8 mouse cellular contexts compared by ENCODE assay signal in genomic region chr14:118938551-118938950, GRCm38 (mm10). TPM values are rescaled to one million over a fixed set of nuclear protein-coding genes. Genes with fewer than 3 reads are reported as not detected.
DNase-seq lines count a peak whose midpoint lies in the region; ATAC-seq lines count a peak whose summit lies in the region.

No protein-coding gene starts in this region.

- H3K27me3 ChIP-seq in heart, embryonic 16.5 days (ENCODE audit: control insufficient read depth, insufficient read depth, low read length), result no peaks in the 10 kb centered on the region
- no peaks in the 10 kb centered on the region for H3K27me3 ChIP-seq in liver, embryonic 11.5 days (replicated peaks; ENCODE audit: control insufficient read depth, insufficient read depth, low read length)
- no peaks in the 10 kb centered on the region for H3K27me3 ChIP-seq in neural tube, embryonic 13.5 days

- no peaks in the 10 kb centered on the region for H3K9me3 ChIP-seq in heart, embryonic 16.5 days (replicated peaks; ENCODE audit: control insufficient read depth, low read length)
- H3K9me3 ChIP-seq in liver, embryonic 11.5 days (ENCODE audit: control insufficient read depth, low read length), result no peaks in the 10 kb centered on the region
- H3K9me3 ChIP-seq in neural tube, embryonic 13.5 days, result no peaks in the 10 kb centered on the region

- peak overlapping the region; percentile 59 for H3K4me2 ChIP-seq in heart, embryonic 16.5 days (ENCODE audit: low read depth, low read length)
- peak overlapping the region; percentile 74 for H3K4me2 ChIP-seq in liver, embryonic 11.5 days
- H3K4me2 ChIP-seq in neural tube, embryonic 13.5 days, result peak overlapping the region; percentile 66

- peak overlapping the region; percentile 97 for H3K27ac ChIP-seq in heart, embryonic 16.5 days (ENCODE audit: low read length)
- peak overlapping the region; percentile 81; the same call in 1 of the 2 replicates for H3K27ac ChIP-seq in liver, embryonic 11.5 days (ENCODE audit: low read depth, low read length)
- H3K27ac ChIP-seq in neural tube, embryonic 13.5 days (replicated peaks), result peak overlapping the region; percentile 87; the same call in 1 of the 2 replicates

- 1% methylated on average over 7 of the region's 7 CpGs for WGBS in heart, embryonic 16.5 days
- WGBS in liver, embryonic 11.5 days, result 4% methylated on average over 7 of the region's 7 CpGs
- WGBS in neural tube, embryonic 13.5 days, result 1% methylated on average over 7 of the region's 7 CpGs

- peak overlapping the region; percentile 100 for H3K9ac ChIP-seq in heart, embryonic 16.5 days (ENCODE audit: low read length)
- peak overlapping the region; percentile 85 for H3K9ac ChIP-seq in liver, embryonic 11.5 days (ENCODE audit: low read depth, low read length)
- H3K9ac ChIP-seq in neural tube, embryonic 13.5 days, result peak overlapping the region; percentile 98

- peak overlapping the region; percentile 99 for H3K4me3 ChIP-seq in heart, embryonic 16.5 days (ENCODE audit: low read length)
- peak overlapping the region; percentile 83 for H3K4me3 ChIP-seq in liver, embryonic 11.5 days (ENCODE audit: low read depth, low read length)
- H3K4me3 ChIP-seq in neural tube, embryonic 13.5 days, result peak overlapping the region; percentile 98

- H3K36me3 ChIP-seq in heart, embryonic 16.5 days (ENCODE audit: control insufficient read depth, insufficient read depth), result no peaks in the 10 kb centered on the region
- H3K36me3 ChIP-seq in liver, embryonic 11.5 days (ENCODE audit: control insufficient read depth, insufficient read depth, low read length), result no peaks in the 10 kb centered on the region
- H3K36me3 ChIP-seq in neural tube, embryonic 13.5 days, result no peaks in the 10 kb centered on the region

- H3K4me1 ChIP-seq in heart, embryonic 16.5 days (ENCODE audit: control insufficient read depth, insufficient read depth, low read length), result peaks cover 22% of the 10 kb centered on the region
- peaks cover 23% of the 10 kb centered on the region for H3K4me1 ChIP-seq in liver, embryonic 11.5 days (replicated peaks; ENCODE audit: control insufficient read depth, insufficient read depth, low read length)
- peaks cover 31% of the 10 kb centered on the region for H3K4me1 ChIP-seq in neural tube, embryonic 13.5 days (replicated peaks)

- no peak for ATAC-seq in heart, embryonic 16.5 days (replicated peaks; ENCODE audit: extremely low read depth, insufficient read depth, low FRiP score)
- no peak for ATAC-seq in liver, embryonic 11.5 days (replicated peaks; ENCODE audit: low FRiP score)
- ATAC-seq in neural tube, embryonic 13.5 days (ENCODE audit: low read depth), result no peak
- ATAC-seq in frontal cortex, adult (ENCODE audit: low TSS enrichment), result no peak

- DNase-seq in gastrocnemius, adult 18-20 months (ENCODE audit: low spot score), result peak; percentile 30
- no peak for DNase-seq in gastrocnemius, adult 8-10 months (ENCODE audit: low spot score in 2 of 2)
- peak; percentile 24 for DNase-seq in c-Kit-positive CD71-positive TER-119-positive erythroid progenitor cells, embryonic 14.5 days (ENCODE audit: low spot score)
- DNase-seq in liver, embryonic 11.5 days (ENCODE audit: low spot score), result no peak
- no peak for DNase-seq in gastrocnemius, postnatal 14 days

- intact Hi-C loops in gastrocnemius, postnatal 14 days (cut with DNase I; ENCODE audit: low total_unique reads), result no loop called here

RNA-seq across cellular contexts. Expression of gene Dnajc3, which starts 0.8 kb away (rescaled TPM):
- total RNA-seq in gastrocnemius, adult 18-20 months (2021), result 10 to 100 TPM; 17.7 to 23.0 TPM
- 10 to 100 TPM; 15.9 to 21.0 (median 19.1) TPM for total RNA-seq in gastrocnemius, adult 8-10 months (2022)
- 26.7 and 31.0 TPM in 2 replicates for polyA plus RNA-seq in heart, embryonic 16.5 days (2015; fragmentation: Nextera tagmentation; extraction: Ambion mirVana)
- 53.7 and 54.7 TPM in 2 replicates for polyA plus RNA-seq in liver, embryonic 11.5 days (2014; fragmentation: Nextera tagmentation; extraction: Ambion mirVana)
- polyA plus RNA-seq in neural tube, embryonic 13.5 days (2015; fragmentation: Nextera tagmentation; extraction: Ambion mirVana), result 21.8 and 27.7 TPM in 2 replicates
- total RNA-seq in gastrocnemius, postnatal 14 days (2021), result 10 to 100 TPM; 19.3 to 22.0 TPM

RNA-seq across cellular contexts. Expression of gene Dzip1, which starts 13.3 kb away (rescaled TPM):
- total RNA-seq in gastrocnemius, adult 18-20 months (2021), result 1 to 10 TPM; 1.9 to 2.1 TPM
- 1 to 10 TPM; 1.4 to 1.7 (median 1.6) TPM for total RNA-seq in gastrocnemius, adult 8-10 months (2022)
- 5.0 and 5.7 TPM in 2 replicates for polyA plus RNA-seq in heart, embryonic 16.5 days (2015; fragmentation: Nextera tagmentation; extraction: Ambion mirVana)
- polyA plus RNA-seq in liver, embryonic 11.5 days (2014; fragmentation: Nextera tagmentation; extraction: Ambion mirVana), result 7.2 and 7.8 TPM in 2 replicates
- 53.2 and 57.0 TPM in 2 replicates for polyA plus RNA-seq in neural tube, embryonic 13.5 days (2015; fragmentation: Nextera tagmentation; extraction: Ambion mirVana)
- 1 to 10 TPM; 3.0 to 4.3 TPM for total RNA-seq in gastrocnemius, postnatal 14 days (2021)

Comparison
In these comparisons a context has a peak if more than half of its experiments do, and no peak if none do; other contexts are left out.
1. DNase-seq: peak in gastrocnemius, adult 18-20 months (single experiment) and c-Kit-positive CD71-positive TER-119-positive erythroid progenitor cells, embryonic 14.5 days (single experiment); none in gastrocnemius, adult 8-10 months (0 of 2), liver, embryonic 11.5 days (single experiment) and gastrocnemius, postnatal 14 days (single experiment).
2. Peak in every context shown above with its lines, with median percentiles within 50 percentile points of each other: H3K27ac ChIP-seq, H3K4me2 ChIP-seq, H3K4me3 ChIP-seq and H3K9ac ChIP-seq.